Mouse (Mus musculus) heart, postnatal 0 days (tissue): Measurements from ENCODE around the gene Enc1.

ENCODE experiments used
- CTCF ChIP-seq: IDR thresholded peaks from 2 replicates; pipeline ENCODE4 v1.5.1; 2016; ENCODE audit warnings: antibody characterized with exemption, control low read depth, low read depth
- EP300 ChIP-seq: IDR thresholded peaks from 2 replicates; pipeline ENCODE4 v1.6.1; 2016; ENCODE audit warnings: antibody characterized with exemption, low read depth

- TF ChIP-seq CTCF (no peak), EP300 (no peak)
Observed at GRCm38 (mm10) chr13:97199123-97199522, 41.8 kb upstream of the Enc1 start.
